Mouse (Mus musculus) NIH3T3 (cell line): ENCODE data around the gene Chrm1.

Source experiments
- DNase-seq: peaks from one replicate; pipeline ENCODE4 v3.0.0-alpha.2; 2012; ENCODE audit warnings: low read depth

The Chrm1 gene

DNA sequence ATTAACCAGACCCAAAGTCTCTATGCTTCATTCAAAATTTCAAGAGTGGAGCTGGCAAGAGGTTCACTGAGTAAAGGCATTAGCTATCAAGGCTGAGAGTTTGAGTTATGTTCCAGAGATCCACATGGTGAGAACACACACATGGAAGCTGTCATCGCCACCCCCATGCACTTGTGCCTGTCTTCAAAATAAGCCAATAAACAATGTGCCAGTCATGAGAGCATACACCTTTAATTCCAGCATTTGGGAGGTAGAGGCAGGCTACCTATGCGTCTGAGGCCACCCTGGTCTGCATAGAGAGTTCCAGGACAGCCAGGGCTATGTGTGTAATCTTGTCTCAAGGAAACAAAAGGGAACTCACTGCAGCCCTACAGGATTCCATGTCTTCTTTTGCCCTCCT, 20.0 kb downstream of the Chrm1 start:
- DNase-seq, result no peak

DNA sequence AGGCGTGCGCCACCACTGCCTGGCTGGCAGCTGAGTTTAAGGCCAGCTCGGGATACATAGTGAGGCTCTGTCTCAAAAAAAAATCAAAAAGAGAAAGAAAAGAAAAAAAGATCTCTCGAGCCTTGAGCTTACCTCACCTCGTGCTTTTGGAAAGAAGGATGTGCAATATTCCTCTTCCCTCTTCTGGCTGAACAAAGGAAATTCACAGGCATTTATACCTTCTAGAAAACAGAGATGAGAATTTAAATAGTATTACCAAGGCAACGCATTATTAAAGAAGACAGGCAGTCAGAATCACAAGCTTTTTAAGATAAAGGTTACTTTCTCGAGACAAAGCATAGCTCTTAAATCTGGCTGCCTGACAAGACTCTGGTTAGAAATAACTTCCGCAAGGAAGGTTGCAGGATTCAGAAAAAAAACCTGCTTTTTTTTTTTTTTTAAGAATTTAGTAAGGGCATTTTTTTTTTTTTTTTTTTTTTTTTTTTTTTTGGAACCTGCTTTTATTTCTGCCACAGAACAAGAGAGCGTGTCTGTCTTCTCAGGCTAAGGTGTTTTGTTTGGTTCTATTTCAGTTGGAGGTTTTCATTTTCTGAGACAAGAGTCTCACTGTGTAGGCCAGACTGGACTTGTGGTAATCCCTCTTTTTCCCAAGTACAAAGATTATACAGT, 28.4 kb downstream of the Chrm1 start:
- no peak for DNase-seq

DNA sequence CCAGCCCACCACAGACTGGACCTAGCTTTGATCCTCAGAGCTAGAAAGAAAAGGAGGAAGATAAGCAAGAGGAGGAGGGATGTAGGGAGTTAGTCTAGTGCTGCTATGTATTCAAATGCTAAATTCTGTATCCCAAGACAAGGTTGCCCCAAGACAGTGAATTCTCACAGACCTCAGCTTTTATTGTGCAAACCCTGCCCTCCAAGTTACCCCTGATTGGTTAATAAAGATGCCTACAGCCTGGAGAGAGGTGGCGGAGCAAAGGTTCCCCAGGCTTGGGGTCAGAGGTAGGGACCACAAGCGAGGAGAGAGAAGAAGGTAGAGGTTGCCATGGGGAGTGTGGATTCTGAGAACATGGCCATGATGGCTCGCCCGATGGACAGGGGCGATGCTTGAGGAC, 29.2 kb downstream of the Chrm1 start:
- no peak for DNase-seq

DNA sequence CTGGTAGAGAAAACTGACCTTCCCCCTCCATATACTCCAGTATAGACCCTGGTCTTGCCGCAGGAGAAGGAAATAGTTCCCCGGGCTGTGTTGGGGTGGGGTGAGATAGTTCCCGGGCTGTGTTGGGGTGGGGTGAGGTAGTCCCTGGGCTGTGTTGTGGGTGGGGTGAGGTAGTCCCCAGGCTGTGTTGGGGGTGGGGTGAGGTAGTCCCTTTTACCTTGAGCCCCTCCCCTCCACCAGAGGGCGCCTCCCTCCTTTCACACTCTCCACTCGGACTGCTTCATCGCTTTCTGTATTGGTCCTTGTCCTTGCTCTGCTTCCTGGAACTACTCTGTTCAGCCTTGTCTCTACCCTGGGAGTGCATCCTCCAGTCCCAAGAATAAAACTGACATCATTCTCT, 31.7 kb downstream of the Chrm1 start:
- peak; percentile 74 for DNase-seq

DNA sequence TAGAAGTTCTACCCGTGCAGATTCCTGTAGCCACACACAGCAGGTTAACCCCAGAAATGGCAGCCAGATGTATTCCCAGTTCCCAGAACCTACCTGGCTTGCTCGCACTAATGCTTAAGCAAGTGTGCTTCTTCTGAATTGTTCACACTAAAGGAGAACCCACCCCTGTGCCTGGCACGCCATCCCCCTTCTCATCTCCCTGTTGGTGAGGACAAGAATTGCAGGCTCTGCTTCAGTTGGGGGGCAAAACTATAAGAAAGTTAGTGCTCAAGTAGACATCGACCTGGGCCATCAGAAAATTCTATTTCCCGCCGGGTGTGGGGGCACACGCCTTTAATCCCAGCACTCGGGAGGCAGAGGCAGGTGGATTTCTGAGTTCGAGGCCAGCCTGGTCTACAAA, 36.1 kb downstream of the Chrm1 start:
- DNase-seq, result no peak

DNA sequence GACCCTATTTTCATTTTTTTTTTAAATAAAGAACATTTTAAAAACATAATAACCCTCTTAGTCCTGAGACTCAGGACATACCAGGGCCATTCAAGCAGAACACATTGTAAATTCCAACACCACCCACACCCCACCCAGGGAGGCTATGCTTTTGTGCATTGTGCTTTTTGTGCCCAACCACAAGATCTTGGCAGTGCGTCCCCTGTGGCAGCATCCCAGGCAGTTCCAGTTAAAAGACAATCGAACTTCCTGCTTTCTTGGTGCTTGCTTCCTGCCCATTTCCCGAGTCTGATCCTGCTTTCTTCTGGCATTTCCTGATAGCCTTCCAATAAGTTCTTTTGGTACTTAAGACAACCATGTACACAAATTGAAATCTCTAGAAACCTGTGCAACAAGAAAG, 38.9 kb downstream of the Chrm1 start:
- peak; percentile 84 for DNase-seq

DNA sequence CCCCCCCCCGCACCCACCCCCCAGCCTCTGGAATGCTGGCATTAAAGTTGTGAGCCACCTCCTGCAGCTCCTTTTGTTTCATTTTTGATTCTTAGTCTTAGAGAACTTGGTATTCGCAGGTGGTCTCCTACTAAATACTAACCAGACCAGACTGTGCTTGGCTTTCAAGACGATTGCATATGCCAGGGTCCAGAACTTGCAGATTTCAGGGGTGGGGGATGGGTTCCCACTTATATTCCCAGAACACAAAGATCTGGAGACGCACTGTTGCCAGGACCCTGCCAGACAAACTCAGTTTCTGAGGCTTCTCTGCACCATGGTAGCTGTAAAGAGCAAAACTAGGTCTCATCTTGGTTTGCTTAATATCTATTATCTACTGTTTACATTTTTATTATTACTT, 40.0 kb downstream of the Chrm1 start:
- DNase-seq, result no peak

DNA sequence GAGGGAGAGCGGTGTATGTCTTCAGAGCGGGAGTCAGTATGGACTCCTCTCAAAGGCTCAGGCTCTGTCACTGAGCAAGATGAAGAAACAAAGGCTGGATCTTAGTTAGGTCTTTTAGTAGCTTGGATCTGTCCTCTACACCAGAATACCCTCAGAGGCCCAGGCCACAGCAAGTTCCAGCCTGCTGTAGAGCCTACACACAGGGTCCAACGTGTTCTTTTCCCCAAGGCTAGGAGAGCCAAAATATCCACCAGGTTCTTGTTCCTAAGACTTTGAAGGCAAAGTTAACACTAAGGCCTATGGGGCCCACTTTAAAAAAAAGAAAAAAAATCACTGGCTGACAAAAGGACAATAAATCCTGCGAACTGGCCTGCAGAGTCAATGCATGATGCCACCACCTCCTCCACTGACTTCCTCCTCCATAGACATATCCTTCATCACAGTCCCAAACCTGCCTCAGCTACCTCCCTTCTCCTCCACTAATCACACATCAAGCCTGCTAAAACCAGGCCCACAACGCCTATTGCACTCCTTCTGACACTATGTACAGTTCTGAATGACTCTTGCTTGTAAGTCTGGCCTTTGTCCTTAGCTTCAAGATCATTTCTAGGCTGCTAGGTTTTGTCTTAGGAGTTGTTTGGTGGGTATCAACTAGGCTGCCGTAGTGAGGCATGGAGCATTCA, 41.6 kb downstream of the Chrm1 start:
- no peak for DNase-seq

DNA sequence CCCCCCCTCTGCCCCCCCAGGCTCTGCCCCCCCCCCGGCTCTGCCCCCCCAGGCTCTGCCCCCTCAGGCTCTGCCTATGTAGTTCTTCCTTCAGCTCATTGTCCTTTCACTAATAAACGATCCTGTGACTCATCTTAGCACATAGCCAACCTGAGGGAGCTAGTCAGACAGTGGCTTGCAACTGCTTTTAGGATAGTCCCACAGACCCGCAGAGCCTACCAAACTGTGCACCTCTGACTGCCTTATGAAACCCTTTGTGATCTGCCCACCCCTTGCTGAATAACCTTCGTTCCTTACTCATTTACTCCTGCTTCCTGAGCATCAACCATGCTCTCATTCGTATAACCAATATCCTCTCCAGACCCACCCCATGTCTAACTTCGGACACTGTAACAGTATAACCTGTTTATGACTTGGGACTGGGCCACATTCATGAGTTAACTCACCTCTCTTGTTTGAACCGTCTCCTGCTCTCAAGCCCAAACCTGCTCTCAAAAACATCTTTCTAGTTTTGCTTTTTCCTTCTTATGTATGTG, 42.6 kb downstream of the Chrm1 start:
- peak; percentile 69 for DNase-seq

DNA sequence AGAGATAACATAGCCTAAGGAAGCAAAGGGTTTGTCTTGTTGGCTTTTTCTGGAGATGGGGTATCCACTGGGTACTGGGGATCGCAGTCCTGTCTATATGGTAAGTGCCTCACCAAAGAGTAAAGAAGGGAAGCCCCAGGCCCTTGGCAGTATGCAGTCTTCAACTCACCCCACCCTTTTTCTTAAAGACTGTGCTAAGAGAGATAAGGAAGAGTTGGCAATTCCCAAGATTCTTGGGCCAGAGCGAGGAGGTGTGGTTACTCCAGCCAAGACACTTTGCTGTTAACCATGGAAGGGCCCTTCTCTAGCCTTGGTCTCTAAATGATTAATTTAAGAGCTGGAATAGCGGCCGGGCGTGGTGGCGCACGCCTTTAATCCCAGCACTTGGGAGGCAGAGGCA, 43.3 kb downstream of the Chrm1 start:
- DNase-seq, result no peak

DNA sequence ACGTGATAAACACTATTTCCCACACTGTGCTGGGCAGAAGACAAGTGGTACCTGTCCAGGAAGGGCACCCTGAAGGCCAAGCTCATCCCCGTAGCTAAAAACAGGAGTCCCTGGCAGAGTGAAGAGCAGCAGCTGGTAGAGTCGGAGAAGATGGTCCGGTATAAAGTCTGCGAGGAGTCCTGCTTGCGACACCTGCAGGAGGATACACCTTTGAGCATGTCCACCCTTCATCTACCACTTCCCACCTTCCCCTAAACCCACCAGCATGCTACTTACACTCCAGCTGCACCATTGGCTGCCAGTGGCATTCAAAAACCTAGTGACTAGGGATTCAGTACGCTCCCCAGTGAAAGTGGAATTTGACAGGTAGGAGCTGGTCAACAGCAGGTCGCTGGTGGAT, 45.4 kb downstream of the Chrm1 start:
- no peak for DNase-seq

DNA sequence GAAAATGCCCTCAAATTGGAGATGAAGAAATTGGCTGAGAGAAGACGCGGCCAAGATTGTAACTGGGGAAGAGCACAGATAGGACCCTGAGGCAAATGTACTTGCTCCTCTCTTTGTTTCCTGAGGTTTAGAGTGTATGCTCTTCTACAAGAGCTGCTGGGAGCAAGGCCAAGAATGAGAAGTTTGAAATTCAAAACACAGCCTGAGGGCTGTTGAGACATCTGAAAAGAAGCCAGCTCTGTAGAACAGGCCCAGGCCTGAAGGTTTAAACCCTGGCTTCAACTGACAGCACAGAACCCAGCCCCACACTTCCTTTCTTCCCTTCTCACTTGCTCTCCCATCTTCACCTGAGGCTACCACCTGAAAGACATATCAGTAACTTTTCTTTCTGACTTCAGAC, 46.5 kb downstream of the Chrm1 start:
- peak; percentile 97 for DNase-seq

DNA sequence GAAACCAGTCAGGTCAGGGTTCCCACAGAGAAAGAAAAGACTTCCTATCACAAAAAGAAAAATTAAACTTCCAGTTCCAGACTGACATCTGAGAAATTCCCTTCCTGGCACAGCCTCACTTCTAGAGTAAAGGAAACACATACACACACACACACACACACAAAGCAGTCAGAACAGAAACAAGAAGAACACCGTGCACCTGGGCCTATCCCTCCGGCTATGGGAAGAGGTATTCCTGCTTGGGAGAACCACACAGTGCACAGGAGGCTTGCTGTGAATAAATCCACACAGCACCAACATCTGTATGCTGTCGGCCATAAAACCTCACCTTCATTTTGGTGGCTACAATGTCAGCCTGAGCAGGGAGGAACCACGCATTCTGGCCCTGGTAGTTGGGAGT, 47.9 kb downstream of the Chrm1 start:
- no peak for DNase-seq

DNA sequence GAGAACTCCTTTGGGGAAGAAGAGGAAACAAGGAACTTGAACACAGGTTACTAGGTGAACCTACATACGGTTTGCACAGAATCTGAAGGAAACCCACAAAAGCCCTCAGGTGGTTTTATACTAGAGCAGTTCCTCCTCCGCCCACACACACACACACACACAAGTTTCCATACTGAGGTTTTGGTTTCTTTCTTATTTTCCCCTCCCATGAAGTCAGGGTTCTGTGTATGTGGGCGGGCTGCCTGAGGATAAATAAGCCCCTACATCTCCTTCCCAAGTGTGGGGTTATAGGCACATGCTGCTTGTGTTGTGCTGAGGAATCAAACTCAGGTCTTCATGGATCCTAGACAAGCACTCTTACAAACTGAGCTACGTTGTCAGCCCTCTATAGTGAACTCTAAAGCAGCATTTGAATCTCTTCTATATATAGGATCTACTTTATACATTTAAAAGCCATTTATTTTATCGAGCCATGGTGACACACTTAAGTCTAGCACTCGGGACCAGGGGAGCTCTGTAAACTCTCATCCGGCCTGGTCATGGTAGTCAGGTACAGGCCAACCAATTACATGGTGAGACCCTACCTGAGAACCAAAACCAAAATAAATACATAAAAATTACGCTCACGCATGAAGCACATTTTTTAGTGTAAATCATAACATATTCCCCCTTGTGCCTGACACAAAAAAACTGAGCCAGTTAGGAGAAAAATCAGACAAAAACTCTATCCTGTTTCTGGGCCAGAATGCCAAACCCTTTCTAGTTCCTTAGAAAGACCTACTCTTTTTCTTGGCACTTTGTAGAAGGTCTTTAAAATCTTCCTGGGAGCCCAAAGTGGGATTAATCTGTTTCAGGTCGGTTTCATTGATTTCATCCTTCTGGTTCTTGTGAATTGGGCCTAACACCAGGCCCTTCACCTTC, 48.6 kb downstream of the Chrm1 start:
- peak; percentile 63 for DNase-seq

DNA sequence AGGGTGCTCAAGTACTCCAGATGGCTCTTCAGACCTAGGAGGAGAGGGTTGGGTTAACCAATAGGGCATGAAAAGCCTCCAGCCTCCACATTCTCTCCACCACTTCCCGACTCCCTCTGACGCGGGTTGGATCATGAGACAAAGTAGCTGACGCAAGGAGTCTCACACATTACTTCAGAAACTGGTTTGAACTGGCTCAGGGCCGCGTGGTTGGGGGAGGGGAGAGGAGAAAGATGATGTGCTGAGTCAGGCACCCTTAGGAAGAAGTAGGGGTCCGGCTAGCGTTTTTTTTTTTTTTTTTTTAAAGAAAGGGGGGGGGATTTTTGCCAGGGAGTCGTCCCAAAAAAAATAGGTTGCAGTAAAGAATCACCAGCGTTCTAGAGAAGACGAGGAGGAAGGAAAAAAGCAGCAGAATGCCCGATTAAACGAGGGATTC, 49.3 kb downstream of the Chrm1 start:
- peak; percentile 98 for DNase-seq

DNA sequence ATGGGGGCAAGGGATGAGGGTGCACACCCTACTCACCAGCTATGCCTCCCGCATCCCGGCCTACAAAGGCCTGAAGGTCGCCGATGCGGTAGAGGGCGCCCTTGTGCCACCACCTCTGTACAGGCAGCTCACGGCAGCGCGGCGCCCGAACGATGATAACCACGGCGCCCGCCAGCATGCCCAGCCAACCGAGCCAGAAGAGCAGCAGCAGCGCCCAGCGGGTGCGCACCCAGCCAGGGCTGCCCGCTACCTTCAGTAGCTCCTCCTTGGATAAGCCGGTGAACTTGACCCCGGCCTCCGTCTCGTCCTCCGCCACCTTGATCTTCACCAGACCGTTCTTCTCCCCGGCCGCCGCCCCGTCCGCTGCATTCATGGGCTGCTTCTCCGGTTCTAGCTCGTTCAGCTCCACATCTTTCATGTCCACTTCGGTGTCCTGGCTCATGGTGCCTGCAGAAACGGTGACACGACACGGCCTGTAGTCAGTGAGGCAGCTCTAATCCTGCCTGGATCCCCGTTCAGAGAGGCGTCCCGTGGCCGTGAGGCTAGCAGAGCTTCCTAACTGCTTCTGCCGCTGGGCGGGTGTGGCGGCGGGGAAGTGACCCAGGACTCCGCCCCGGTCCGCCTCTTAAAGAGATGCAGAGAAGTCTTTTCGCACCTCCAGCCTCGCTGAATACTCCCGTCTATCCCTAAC, 49.9 kb downstream of the Chrm1 start:
- peak; percentile 95 for DNase-seq

DNA sequence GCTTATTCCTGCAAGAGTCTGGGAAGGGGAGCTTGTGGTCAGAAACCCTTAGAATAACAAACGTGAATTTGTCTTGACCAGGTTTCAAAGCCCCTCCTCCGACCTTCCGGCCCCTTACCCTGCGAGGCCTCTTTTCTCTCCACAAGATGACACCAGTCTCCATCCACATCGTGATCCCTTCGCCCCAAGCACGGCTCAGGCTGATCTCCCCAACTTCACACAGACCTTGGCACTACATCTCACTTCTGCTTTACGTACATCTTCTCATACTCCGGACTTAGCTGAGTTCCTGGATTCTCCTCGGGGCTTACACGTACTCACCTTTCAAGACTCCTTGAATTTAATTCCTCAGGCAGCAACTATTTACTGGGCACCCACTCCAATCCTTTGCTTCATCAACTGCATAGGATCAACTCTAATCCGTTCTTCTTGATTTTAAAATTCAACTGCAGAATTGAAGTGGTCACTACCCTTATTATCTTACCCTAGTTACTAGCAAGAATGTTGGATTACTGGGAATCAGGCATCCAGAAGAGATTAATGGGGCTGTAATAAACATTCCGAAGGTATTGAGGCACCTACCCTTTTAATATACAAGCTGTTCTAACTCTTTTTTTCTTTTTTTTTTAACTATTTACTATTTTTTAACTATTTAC, 50.5 kb downstream of the Chrm1 start:
- no peak for DNase-seq

DNA sequence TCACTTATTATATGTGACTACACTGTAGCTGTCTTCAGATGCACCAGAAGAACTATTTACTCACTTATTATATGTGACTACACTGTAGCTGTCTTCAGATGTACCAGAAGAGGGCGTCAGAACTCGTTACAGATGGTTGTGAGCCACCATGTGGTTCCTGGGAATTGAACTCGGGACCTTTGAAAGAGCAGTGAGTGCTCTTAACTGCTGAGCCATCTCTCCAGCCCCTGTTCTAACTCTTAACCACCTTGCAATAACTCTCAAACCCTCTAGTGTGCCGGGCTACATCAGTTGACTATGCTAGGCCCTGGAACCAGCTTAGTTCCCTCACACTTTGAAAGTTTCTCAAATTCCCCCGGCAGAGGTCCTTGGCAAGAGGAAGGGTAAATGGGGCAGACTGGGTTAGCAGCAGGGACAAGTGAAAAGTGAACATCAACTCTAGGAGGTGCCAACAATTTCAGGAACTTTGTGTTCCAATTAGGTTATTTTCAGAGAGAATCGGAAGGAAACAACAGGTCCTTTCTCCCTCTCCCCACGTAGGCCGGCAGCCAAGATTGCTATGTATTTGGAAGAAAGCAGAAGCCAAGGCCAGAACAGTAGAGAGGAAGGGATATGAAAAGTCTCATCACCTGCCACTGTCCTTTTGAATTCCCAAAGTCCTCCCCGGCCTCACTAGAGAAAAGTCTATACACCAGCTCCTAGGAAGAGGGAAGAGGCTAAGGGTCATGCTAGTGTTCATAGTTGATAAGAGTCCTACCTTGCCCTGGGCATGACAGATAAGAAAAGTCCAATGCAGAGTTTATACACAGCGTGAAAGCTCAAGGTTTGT, 51.3 kb downstream of the Chrm1 start:
- peak; percentile 48 for DNase-seq

DNA sequence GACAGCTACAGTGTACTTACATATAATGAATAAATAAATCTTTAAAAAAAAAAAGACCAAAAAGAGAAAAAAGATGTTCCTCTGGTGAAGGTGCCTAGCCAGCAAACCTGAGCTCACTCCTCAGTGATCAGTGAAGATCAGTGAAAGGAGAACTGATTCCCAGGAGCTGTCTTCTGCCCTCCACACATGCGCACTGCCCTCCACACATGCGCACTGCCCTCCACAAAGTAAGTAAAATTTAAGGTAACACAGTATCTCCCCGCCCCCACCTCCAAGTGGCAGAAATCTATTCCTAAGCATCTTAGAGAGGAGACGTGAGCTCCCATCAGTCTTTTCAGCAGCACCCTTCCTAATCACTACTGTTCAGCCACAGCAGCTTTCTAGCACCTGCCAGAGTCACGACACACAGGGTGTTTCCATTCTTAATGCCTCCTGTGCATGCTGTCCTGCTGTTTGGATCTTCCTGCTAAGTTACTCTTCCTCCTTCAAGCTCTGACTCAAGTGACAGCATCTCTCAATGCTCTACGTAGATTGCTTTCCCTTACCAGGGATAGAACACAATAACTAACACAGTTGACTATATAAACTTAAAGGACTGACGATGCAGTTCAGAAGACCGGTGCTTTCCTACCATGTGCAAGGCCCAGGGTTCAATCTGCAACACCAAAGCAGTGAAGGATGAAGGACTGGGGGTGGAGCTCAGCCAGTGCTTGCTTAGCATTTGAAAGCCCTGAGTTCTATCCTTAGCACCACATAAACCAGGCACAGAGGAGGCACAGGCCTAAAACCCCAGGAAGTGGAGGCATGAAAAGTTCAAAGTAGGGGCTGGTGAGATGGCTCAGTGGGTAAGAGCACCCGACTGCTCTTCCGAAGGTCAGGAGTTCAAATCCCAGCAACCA, 52.5 kb downstream of the Chrm1 start:
- no peak for DNase-seq
